Mouse (Mus musculus) MEL-GATA-1-ER (cell line): ENCODE data around the gene Mocs1.
"Not testable (repeated sequence)": the region's sequence is repeated elsewhere in the genome, so short reads cannot be mapped to it uniquely, and the experiment has no call there.

Experiments
- DNase-seq: peaks from one replicate; pipeline ENCODE4 v3.0.0-alpha.2; 2012; ENCODE audit warnings: low read depth; ENCODE audit errors: extremely low read depth

The Mocs1 gene

GRCm38 (mm10) chr17:49432071-49432711 is 4.0 kb downstream of the Mocs1 start:
- DNase-seq: peak; percentile 73

- no peak for DNase-seq
These were observed 4.9 kb downstream of the Mocs1 start for GRCm38 (mm10) chr17:49433071-49433470.

GRCm38 (mm10) chr17:49434236-49434635 is 6.1 kb downstream of the Mocs1 start:
- DNase-seq: no peak

- no peak for DNase-seq
These were observed 6.9 kb downstream of the Mocs1 start for GRCm38 (mm10) chr17:49435081-49435480.

- DNase-seq: peak; percentile 45
These were observed 8.5 kb downstream of the Mocs1 start for GRCm38 (mm10) chr17:49436631-49437030.

GRCm38 (mm10) chr17:49437306-49437705 is 9.1 kb downstream of the Mocs1 start:
- DNase-seq: not testable (repeated sequence)

GRCm38 (mm10) chr17:49438822-49439574 is 10.8 kb downstream of the Mocs1 start:
- peak; percentile 66 for DNase-seq

- DNase-seq: no peak
These were observed 11.5 kb downstream of the Mocs1 start for GRCm38 (mm10) chr17:49439706-49440105.

GRCm38 (mm10) chr17:49440331-49441130 is 12.4 kb downstream of the Mocs1 start:
- no peak for DNase-seq

- not testable (repeated sequence) for DNase-seq
These were observed 14.7 kb downstream of the Mocs1 start for GRCm38 (mm10) chr17:49442841-49443240.

- no peak for DNase-seq
These were observed 20.5 kb downstream of the Mocs1 start for GRCm38 (mm10) chr17:49448570-49449229.

- no peak for DNase-seq
These were observed 21.1 kb downstream of the Mocs1 start for GRCm38 (mm10) chr17:49449230-49449608.

- no peak for DNase-seq
These were observed 22.8 kb downstream of the Mocs1 start for GRCm38 (mm10) chr17:49450922-49451321.

- no peak for DNase-seq
These were observed 28.2 kb downstream of the Mocs1 start for GRCm38 (mm10) chr17:49456334-49456733.

- DNase-seq: peak; percentile 28
These were observed 29.7 kb downstream of the Mocs1 start for GRCm38 (mm10) chr17:49457833-49458232.

GRCm38 (mm10) chr17:49458386-49458785 is 30.2 kb downstream of the Mocs1 start:
- DNase-seq: no peak

GRCm38 (mm10) chr17:49464884-49465283 is 36.7 kb downstream of the Mocs1 start:
- no peak for DNase-seq

- DNase-seq: no peak
These were observed 40.1 kb downstream of the Mocs1 start for GRCm38 (mm10) chr17:49468223-49468622.

GRCm38 (mm10) chr17:49472626-49473025 is 44.5 kb downstream of the Mocs1 start:
- DNase-seq: no peak

GRCm38 (mm10) chr17:49474051-49474450 is 45.9 kb downstream of the Mocs1 start:
- DNase-seq: no peak

GRCm38 (mm10) chr17:49475174-49475573 is 47.0 kb downstream of the Mocs1 start:
- no peak for DNase-seq

GRCm38 (mm10) chr17:49477370-49477769 is 49.2 kb downstream of the Mocs1 start:
- DNase-seq: no peak
